In genomic region chr7:123354392-123354791, GRCm38 (mm10) we compare ENCODE assay signal across 24 mouse cellular contexts. TPM values are rescaled to one million over a fixed set of nuclear protein-coding genes. Genes with fewer than 3 reads are reported as not detected.
DNase-seq lines count a peak whose midpoint lies in the region; ATAC-seq and TF ChIP-seq lines count a peak whose summit lies in the region.
"Had no signal": no experiment of that assay in that cellular context is flagged by ENCODE, and none has a peak within 500 bp of the region (broad histone marks: within the 10 kb centered on the region; RNA-seq: fewer than 3 reads in every experiment).

No protein-coding gene starts in this region.

- H3K27me3 ChIP-seq in intestine, embryonic 15.5 days (replicated peaks), result no peaks in the 10 kb centered on the region
- no peaks in the 10 kb centered on the region for H3K27me3 ChIP-seq in liver, embryonic 16.5 days (ENCODE audit: control insufficient read depth, insufficient read depth, low read depth, low read length)
- no peaks in the 10 kb centered on the region for H3K27me3 ChIP-seq in small intestine, adult 2 months (ENCODE audit: control insufficient read depth, insufficient read depth, low read length)
- H3K27me3 ChIP-seq in forebrain, embryonic 13.5 days, result no peaks in the 10 kb centered on the region
- H3K27me3 ChIP-seq in hindbrain, postnatal 0 days (ENCODE audit: insufficient read depth, low read length), result no peaks in the 10 kb centered on the region
- H3K27me3 ChIP-seq: heart, embryonic 12.5 days; hindbrain, embryonic 15.5 days; limb, embryonic 13.5 days; lung, embryonic 15.5 days; midbrain, embryonic 15.5 days; neural tube, embryonic 15.5 days had no signal

- H3K4me3 ChIP-seq in intestine, embryonic 15.5 days (replicated peaks), result no peak overlapping the region
- H3K4me3 ChIP-seq in liver, embryonic 16.5 days (ENCODE audit: low read depth, low read length), result peak overlapping the region; percentile 29
- no peak overlapping the region for H3K4me3 ChIP-seq in small intestine, adult 2 months (ENCODE audit: low read depth, low read length)
- H3K4me3 ChIP-seq in forebrain, embryonic 13.5 days, result no peak overlapping the region
- no peak overlapping the region for H3K4me3 ChIP-seq in hindbrain, postnatal 0 days (ENCODE audit: low read length)
- H3K4me3 ChIP-seq: embryonic facial prominence, embryonic 10.5 days; heart, embryonic 12.5 days; hindbrain, embryonic 15.5 days; limb, embryonic 13.5 days; lung, embryonic 15.5 days; midbrain, embryonic 15.5 days; neural tube, embryonic 15.5 days had no signal

- no peak overlapping the region for H3K27ac ChIP-seq in intestine, embryonic 15.5 days
- H3K27ac ChIP-seq in liver, embryonic 16.5 days (ENCODE audit: low read length), result peak overlapping the region; percentile 67
- peak overlapping the region; percentile 69 for H3K27ac ChIP-seq in small intestine, adult 2 months (ENCODE audit: insufficient read depth, low read depth, low read length)
- no peak overlapping the region for H3K27ac ChIP-seq in forebrain, embryonic 13.5 days
- H3K27ac ChIP-seq in hindbrain, postnatal 0 days, result no peak overlapping the region
- H3K27ac ChIP-seq: embryonic facial prominence, embryonic 10.5 days; hindbrain, embryonic 15.5 days; kidney, postnatal 0 days; limb, embryonic 13.5 days; lung, embryonic 15.5 days; midbrain, embryonic 15.5 days; neural tube, embryonic 15.5 days; stomach, postnatal 0 days had no signal

- whole genome bisulfite sequencing in intestine, embryonic 15.5 days, result 84% methylated on average over 5 of the region's 5 CpGs
- WGBS in liver, embryonic 16.5 days (ENCODE audit: insufficient replicate concordance), result 49% methylated on average over 5 of the region's 5 CpGs
- 44% methylated on average over 5 of the region's 5 CpGs for WGBS in small intestine, adult 2 months
- 90% methylated on average over 5 of the region's 5 CpGs for WGBS in forebrain, embryonic 13.5 days
- 86% methylated on average over 5 of the region's 5 CpGs for WGBS in hindbrain, postnatal 0 days

- ATAC-seq in common myeloid progenitor, adult 5-6 weeks (replicated peaks; ENCODE audit: low read depth, poor library complexity, severe bottlenecking), result peak; percentile 62
- no peak; the same call in 1 of the 2 replicates for ATAC-seq in intestine, embryonic 15.5 days
- ATAC-seq in liver, embryonic 16.5 days (ENCODE audit: low read depth), result no peak
- no peak for ATAC-seq in forebrain, embryonic 13.5 days
- no peak for ATAC-seq in monocyte, adult 5-6 weeks (replicated peaks; ENCODE audit: insufficient number of reproducible peaks, low FRiP score, low TSS enrichment, poor library complexity, severe bottlenecking)
- ATAC-seq in hindbrain, postnatal 0 days, result no peak
- ATAC-seq: CD4-positive, CD25-positive, alpha-beta regulatory T cell, adult 4 months; forebrain, postnatal 0 days; midbrain, embryonic 15.5 days had no signal

- no peak overlapping the region for H3K9ac ChIP-seq in intestine, embryonic 15.5 days
- H3K9ac ChIP-seq in liver, embryonic 16.5 days (ENCODE audit: low read depth, low read length), result peak overlapping the region; percentile 32; the same call in 1 of the 2 replicates
- H3K9ac ChIP-seq in forebrain, embryonic 13.5 days, result no peak overlapping the region
- no peak overlapping the region for H3K9ac ChIP-seq in hindbrain, postnatal 0 days (replicated peaks; ENCODE audit: low read length)
- H3K9ac ChIP-seq: forebrain, postnatal 0 days; heart, embryonic 12.5 days; hindbrain, embryonic 15.5 days; limb, embryonic 13.5 days; lung, embryonic 15.5 days; midbrain, embryonic 15.5 days; neural tube, embryonic 15.5 days had no signal

- DNase-seq in hindbrain, postnatal 0 days (ENCODE audit: low spot score), result no peak
- DNase-seq: adrenal gland, postnatal 36 days; cerebellum, adult 2 months; cerebellum, postnatal 36 days; forebrain, postnatal 0 days; heart, postnatal 14 days; kidney, adult 18-20 months; lung, postnatal 4 days had no signal

- H3K36me3 ChIP-seq in intestine, embryonic 15.5 days, result no peaks in the 10 kb centered on the region
- H3K36me3 ChIP-seq in liver, embryonic 16.5 days (ENCODE audit: control insufficient read depth, insufficient read depth), result peaks cover 5% of the 10 kb centered on the region; the same call in 1 of the 2 replicates
- H3K36me3 ChIP-seq in small intestine, adult 2 months (ENCODE audit: control insufficient read depth, insufficient read depth, low read length), result no peaks in the 10 kb centered on the region
- 0 out of 2 replicates have a peak, but pooled peaks cover 3% of the 10 kb centered on the region for H3K36me3 ChIP-seq in forebrain, embryonic 13.5 days (ENCODE audit: poor library complexity, severe bottlenecking)
- H3K36me3 ChIP-seq in hindbrain, postnatal 0 days (ENCODE audit: insufficient read depth, low read length), result no peaks in the 10 kb centered on the region
- H3K36me3 ChIP-seq: hindbrain, embryonic 15.5 days; limb, embryonic 13.5 days; lung, embryonic 15.5 days; midbrain, embryonic 15.5 days; neural tube, embryonic 15.5 days had no signal

- no peak for TF ChIP-seq POLR2A in small intestine, adult 2 months (IDR thresholded peaks at IDR 0.05; ENCODE audit: low read depth, low read length)

- H3K4me2 ChIP-seq in intestine, embryonic 15.5 days (replicated peaks), result peak overlapping the region; percentile 33
- peak overlapping the region; percentile 59 for H3K4me2 ChIP-seq in liver, embryonic 16.5 days (ENCODE audit: low read depth, low read length)
- H3K4me2 ChIP-seq in forebrain, embryonic 13.5 days, result no peak overlapping the region
- H3K4me2 ChIP-seq in hindbrain, postnatal 0 days (ENCODE audit: low read depth, low read length), result no peak overlapping the region
- H3K4me2 ChIP-seq: heart, embryonic 12.5 days; hindbrain, embryonic 15.5 days; limb, embryonic 13.5 days; lung, embryonic 15.5 days; midbrain, embryonic 15.5 days; neural tube, embryonic 15.5 days had no signal

- H3K9me3 ChIP-seq in intestine, embryonic 15.5 days, result no peaks in the 10 kb centered on the region
- H3K9me3 ChIP-seq in liver, embryonic 16.5 days (replicated peaks; ENCODE audit: control insufficient read depth, low read length), result no peaks in the 10 kb centered on the region
- H3K9me3 ChIP-seq in forebrain, embryonic 13.5 days (replicated peaks), result no peaks in the 10 kb centered on the region
- no peaks in the 10 kb centered on the region for H3K9me3 ChIP-seq in hindbrain, postnatal 0 days (ENCODE audit: low read length)
- H3K9me3 ChIP-seq: embryonic facial prominence, embryonic 10.5 days; heart, embryonic 12.5 days; hindbrain, embryonic 15.5 days; limb, embryonic 13.5 days; lung, embryonic 15.5 days; midbrain, embryonic 15.5 days; neural tube, embryonic 15.5 days had no signal

- TF ChIP-seq CTCF in small intestine, adult 2 months (IDR thresholded peaks at IDR 0.05; ENCODE audit: extremely low read depth, insufficient read length, insufficient replicate concordance, low read depth, low read length), result no peak
- TF ChIP-seq CTCF in hindbrain, postnatal 0 days (IDR thresholded peaks at IDR 0.05; ENCODE audit: low read depth), result no peak

- peaks cover 17% of the 10 kb centered on the region for H3K4me1 ChIP-seq in intestine, embryonic 15.5 days (replicated peaks)
- peaks cover 56% of the 10 kb centered on the region for H3K4me1 ChIP-seq in liver, embryonic 16.5 days (ENCODE audit: control insufficient read depth, low read depth, low read length)
- peaks cover 37% of the 10 kb centered on the region for H3K4me1 ChIP-seq in small intestine, adult 2 months (ENCODE audit: control insufficient read depth, insufficient read depth, insufficient read length, low read length)
- H3K4me1 ChIP-seq in forebrain, embryonic 13.5 days, result no peaks in the 10 kb centered on the region
- H3K4me1 ChIP-seq in hindbrain, postnatal 0 days (ENCODE audit: insufficient read depth, low read length), result no peaks in the 10 kb centered on the region; the same call in 1 of the 2 replicates
- H3K4me1 ChIP-seq: hindbrain, embryonic 15.5 days had no signal

RNA-seq across cellular contexts. Expression of gene Lcmt1, which starts 15.2 kb away (rescaled TPM):
- total RNA-seq in common myeloid progenitor, adult 5-6 weeks (2017), result 36.4 and 45.7 TPM in 2 replicates
- 42.9 and 46.5 TPM in 2 replicates for polyA plus RNA-seq in intestine, embryonic 15.5 days (2015; fragmentation: Nextera tagmentation; extraction: Ambion mirVana)
- polyA plus RNA-seq in liver, embryonic 16.5 days (2015; fragmentation: Nextera tagmentation; extraction: Ambion mirVana), result 18.4 and 19.8 TPM in 2 replicates
- 21.5 and 21.6 TPM in 2 replicates for polyA plus RNA-seq in small intestine, adult 2 months (2012; rRNA removed)
- polyA plus RNA-seq in forebrain, embryonic 13.5 days (2015; fragmentation: Nextera tagmentation; extraction: Ambion mirVana), result 81.2 and 87.7 TPM in 2 replicates
- total RNA-seq in monocyte, adult 5-6 weeks (2017), result 19.3 to 26.6 TPM (median 21.5 TPM) in 3 replicates
- 55.2 and 64.5 TPM in 2 replicates for total RNA-seq in hindbrain, postnatal 0 days (2014; rRNA removed)
- 97.4 and 102 TPM in 2 replicates for polyA plus RNA-seq in hindbrain, postnatal 0 days (2015; fragmentation: Nextera tagmentation; extraction: Ambion mirVana)

RNA-seq across cellular contexts. Expression of gene Arhgap17, which starts 15.3 kb away (rescaled TPM):
- 22.2 and 43.3 TPM in 2 replicates for total RNA-seq in common myeloid progenitor, adult 5-6 weeks (2017)
- polyA plus RNA-seq in intestine, embryonic 15.5 days (2015; fragmentation: Nextera tagmentation; extraction: Ambion mirVana), result 20.4 and 20.8 TPM in 2 replicates
- polyA plus RNA-seq in liver, embryonic 16.5 days (2015; fragmentation: Nextera tagmentation; extraction: Ambion mirVana), result 8.8 and 10.1 TPM in 2 replicates
- 24.7 and 69.8 TPM in 2 replicates for polyA plus RNA-seq in small intestine, adult 2 months (2012; rRNA removed)
- polyA plus RNA-seq in forebrain, embryonic 13.5 days (2015; fragmentation: Nextera tagmentation; extraction: Ambion mirVana), result 12.5 and 13.5 TPM in 2 replicates
- 32.6 to 77.7 TPM (median 39.3 TPM) in 3 replicates for total RNA-seq in monocyte, adult 5-6 weeks (2017)
- 16.2 and 19.8 TPM in 2 replicates for total RNA-seq in hindbrain, postnatal 0 days (2014; rRNA removed)
- 6.4 and 7.2 TPM in 2 replicates for polyA plus RNA-seq in hindbrain, postnatal 0 days (2015; fragmentation: Nextera tagmentation; extraction: Ambion mirVana)

Comparison
In these comparisons a context has a peak if more than half of its experiments do, and no peak if none do; other contexts are left out.
1. H3K27ac ChIP-seq: peak in liver, embryonic 16.5 days (single experiment) and small intestine, adult 2 months (single experiment); none in intestine, embryonic 15.5 days (single experiment), forebrain, embryonic 13.5 days (single experiment) and hindbrain, postnatal 0 days (single experiment).
2. H3K4me2 ChIP-seq: peak in intestine, embryonic 15.5 days (single experiment) and liver, embryonic 16.5 days (single experiment); none in forebrain, embryonic 13.5 days (single experiment) and hindbrain, postnatal 0 days (single experiment).